Mouse (Mus musculus): ENCODE measurements around the gene Parva. TPM values are rescaled to one million over a fixed set of nuclear protein-coding genes. Genes with fewer than 3 reads are reported as not detected.

Gene Parva
- polyA plus RNA-seq, 1 experiment from 2014 or later = 105 TPM

DNA sequence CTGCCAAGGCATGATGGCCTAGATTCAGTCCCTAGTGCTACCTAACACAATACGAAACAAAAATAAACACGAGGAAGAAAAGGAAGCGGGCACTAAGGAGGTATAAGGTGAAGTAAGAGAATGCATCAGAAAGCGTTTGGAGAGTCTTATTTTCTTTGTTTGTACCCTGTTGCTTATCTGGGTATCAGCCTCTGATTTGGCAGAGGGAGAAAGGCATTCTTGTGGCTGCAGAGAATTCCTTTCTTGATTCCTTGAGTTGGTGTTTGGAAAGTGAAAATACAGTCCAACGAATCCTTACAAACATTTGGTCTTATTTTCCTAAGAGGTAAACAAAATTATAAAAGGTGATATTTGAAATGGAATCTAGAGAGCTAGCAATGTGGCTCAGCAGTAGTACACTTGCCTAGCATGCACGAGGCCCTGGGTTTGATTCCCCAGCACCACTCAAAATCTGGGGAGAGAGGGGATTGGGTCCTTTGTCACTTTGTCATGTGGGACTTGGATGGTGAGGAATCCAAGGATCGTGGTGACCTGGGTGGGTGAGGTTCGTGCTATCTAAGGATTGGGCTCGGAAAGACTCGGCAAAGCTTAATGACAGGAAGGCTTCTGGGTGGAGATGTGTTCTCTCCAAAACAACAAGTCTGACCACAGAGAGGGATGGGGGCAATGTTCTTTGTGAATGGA lies 44.9 kb downstream of the Parva start:
- no peak for DNase-seq
- TF ChIP-seq CTCF (IDR thresholded peaks at IDR 0.05; ENCODE audit: low read depth) = no peak
- no peaks in the 10 kb centered on the region; the same call in 1 of the 2 replicates for H3K36me3 ChIP-seq (ENCODE audit: insufficient read depth)
- no peaks in the 10 kb centered on the region for H3K9me3 ChIP-seq (ENCODE audit: low read depth, low read length)
- ATAC-seq (ENCODE audit: insufficient read depth) = no peak
- H3K4me2 ChIP-seq = no peak overlapping the region
- no peaks in the 10 kb centered on the region for H3K27me3 ChIP-seq (ENCODE audit: insufficient read depth, low read length)
- no peak overlapping the region for H3K9ac ChIP-seq
- WGBS = 43% methylated on average over 10 of the region's 10 CpGs
- H3K4me3 ChIP-seq (ENCODE audit: low read depth, low read length) = no peak overlapping the region
- 0 out of 2 replicates have a peak overlapping the region, but pooled peaks have one; percentile 4 for H3K27ac ChIP-seq (ENCODE audit: low read depth)
- H3K4me1 ChIP-seq (ENCODE audit: insufficient read depth) = peaks cover 35% of the 10 kb centered on the region

- H3K36me3 ChIP-seq (ENCODE audit: insufficient read depth) = no peaks in the 10 kb centered on the region; the same call in 1 of the 2 replicates
- no peak overlapping the region for H3K4me3 ChIP-seq (ENCODE audit: low read depth, low read length)
- H3K4me1 ChIP-seq (ENCODE audit: insufficient read depth) = peaks cover 31% of the 10 kb centered on the region
- no peaks in the 10 kb centered on the region for H3K9me3 ChIP-seq (ENCODE audit: low read depth, low read length)
- H3K27ac ChIP-seq (ENCODE audit: low read depth) = 0 out of 2 replicates have a peak overlapping the region, but pooled peaks have one; percentile 4
- ATAC-seq (ENCODE audit: insufficient read depth) = no peak
- WGBS = 50% methylated on average over 9 of the region's 9 CpGs
- no peak for DNase-seq
- TF ChIP-seq CTCF (IDR thresholded peaks at IDR 0.05; ENCODE audit: low read depth) = no peak
- no peak overlapping the region for H3K9ac ChIP-seq
- H3K4me2 ChIP-seq = no peak overlapping the region
- H3K27me3 ChIP-seq (ENCODE audit: insufficient read depth, low read length) = no peaks in the 10 kb centered on the region
These were observed 45.5 kb downstream of the Parva start for GRCm38 (mm10) chr7:112472708-112473281.

GRCm38 (mm10) chr7:112473649-112474435 lies 46.5 kb downstream of the Parva start:
- no peak overlapping the region for H3K4me2 ChIP-seq
- no peaks in the 10 kb centered on the region; the same call in 1 of the 2 replicates for H3K36me3 ChIP-seq (ENCODE audit: insufficient read depth)
- H3K4me1 ChIP-seq (ENCODE audit: insufficient read depth) = peaks cover 25% of the 10 kb centered on the region
- WGBS = 14% methylated on average over 14 of the region's 14 CpGs
- H3K27ac ChIP-seq (ENCODE audit: low read depth) = peak overlapping the region; percentile 26
- DNase-seq = peak; percentile 70
- ATAC-seq (ENCODE audit: insufficient read depth) = peak; percentile 51; the same call in 1 of the 2 replicates
- no peaks in the 10 kb centered on the region for H3K9me3 ChIP-seq (ENCODE audit: low read depth, low read length)
- no peaks in the 10 kb centered on the region for H3K27me3 ChIP-seq (ENCODE audit: insufficient read depth, low read length)
- TF ChIP-seq CTCF (IDR thresholded peaks at IDR 0.05; ENCODE audit: low read depth) = no peak
- no peak overlapping the region for H3K4me3 ChIP-seq (ENCODE audit: low read depth, low read length)
- H3K9ac ChIP-seq = no peak overlapping the region

- Histone ChIP-seq H3K9ac (no peak overlapping the region), H3K4me2 (no peak overlapping the region), H3K4me1 (ENCODE audit: insufficient read depth) (peaks cover 21% of the 10 kb centered on the region), H3K9me3 (ENCODE audit: low read depth, low read length) (no peaks in the 10 kb centered on the region), H3K36me3 (ENCODE audit: insufficient read depth) (no peaks in the 10 kb centered on the region), H3K4me3 (ENCODE audit: low read depth, low read length) (no peak overlapping the region), H3K27ac (ENCODE audit: low read depth) (peak overlapping the region; percentile 67), H3K27me3 (ENCODE audit: insufficient read depth, low read length) (no peaks in the 10 kb centered on the region)
- DNase-seq = peak; percentile 74
- peak; percentile 67; the same call in 1 of the 2 replicates for ATAC-seq (ENCODE audit: insufficient read depth)
- TF ChIP-seq CTCF (IDR thresholded peaks at IDR 0.05; ENCODE audit: low read depth) = no peak
- WGBS = 29% methylated on average over 6 of the region's 6 CpGs
These were observed 51.8 kb downstream of the Parva start for GRCm38 (mm10) chr7:112479116-112479515.

DNA sequence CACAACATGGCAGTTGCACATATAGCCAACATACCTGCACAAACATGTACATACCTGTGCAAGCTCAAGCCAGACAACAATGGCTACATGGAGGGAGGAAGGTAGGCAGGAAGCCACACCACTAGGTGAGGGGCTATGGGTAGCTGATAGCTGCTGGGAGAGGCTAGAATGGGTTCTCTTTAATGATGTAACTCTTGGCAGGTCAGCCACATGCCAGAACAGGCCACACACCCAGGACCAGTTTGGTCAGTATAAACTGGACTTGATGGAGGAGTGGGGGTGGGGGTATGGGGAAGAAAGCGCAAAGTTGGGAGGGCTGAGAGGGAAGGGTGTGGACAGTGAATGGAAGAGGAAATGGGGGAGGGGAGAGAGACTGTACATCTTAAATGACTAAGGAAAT lies 53.7 kb downstream of the Parva start:
- DNase-seq (no peak), ATAC-seq (ENCODE audit: insufficient read depth) (0 out of 2 replicates have a peak, but pooled peaks have one; percentile 11)
- Histone ChIP-seq H3K27ac (ENCODE audit: low read depth) (no peak overlapping the region), H3K4me3 (ENCODE audit: low read depth, low read length) (no peak overlapping the region), H3K9ac (no peak overlapping the region), H3K4me2 (no peak overlapping the region), H3K9me3 (ENCODE audit: low read depth, low read length) (no peaks in the 10 kb centered on the region), H3K27me3 (ENCODE audit: insufficient read depth, low read length) (no peaks in the 10 kb centered on the region), H3K4me1 (ENCODE audit: insufficient read depth) (peaks cover 19% of the 10 kb centered on the region), H3K36me3 (ENCODE audit: insufficient read depth) (no peaks in the 10 kb centered on the region)
- WGBS = 38% methylated on average over 1 of the region's 1 CpGs
- TF ChIP-seq CTCF (IDR thresholded peaks at IDR 0.05; ENCODE audit: low read depth) = no peak

- no peak overlapping the region for H3K4me3 ChIP-seq (ENCODE audit: low read depth, low read length)
- WGBS = 87% methylated on average over 7 of the region's 7 CpGs
- H3K27ac ChIP-seq (ENCODE audit: low read depth) = no peak overlapping the region
- H3K27me3 ChIP-seq (ENCODE audit: insufficient read depth, low read length) = no peaks in the 10 kb centered on the region
- H3K36me3 ChIP-seq (ENCODE audit: insufficient read depth) = no peaks in the 10 kb centered on the region
- no peak for DNase-seq
- no peak overlapping the region for H3K9ac ChIP-seq
- H3K4me1 ChIP-seq (ENCODE audit: insufficient read depth) = peaks cover 19% of the 10 kb centered on the region
- no peak for ATAC-seq (ENCODE audit: insufficient read depth)
- no peak overlapping the region for H3K4me2 ChIP-seq
- TF ChIP-seq CTCF (IDR thresholded peaks at IDR 0.05; ENCODE audit: low read depth) = no peak
- H3K9me3 ChIP-seq (ENCODE audit: low read depth, low read length) = no peaks in the 10 kb centered on the region
These were observed 55.3 kb downstream of the Parva start for GRCm38 (mm10) chr7:112482572-112482971.

DNA sequence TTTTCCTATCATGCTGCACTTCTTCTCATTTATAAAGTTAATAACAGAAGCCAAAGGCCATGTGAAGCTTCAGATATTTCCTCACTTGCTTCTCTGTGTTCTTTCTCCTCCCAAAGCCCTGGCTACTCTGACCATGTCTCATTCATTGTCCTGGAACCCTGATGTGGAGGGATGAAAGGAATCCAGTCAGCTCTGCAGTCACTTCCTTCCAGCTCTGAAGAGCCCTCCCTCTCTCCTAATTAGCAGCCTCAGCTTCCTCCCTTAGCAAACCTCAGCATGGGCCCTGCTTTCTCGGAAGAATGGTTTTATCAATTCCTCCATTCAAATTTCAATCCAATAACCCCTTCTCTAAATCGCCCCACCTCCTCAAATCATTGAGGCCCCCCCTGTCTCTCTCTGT lies 56.1 kb downstream of the Parva start:
- Histone ChIP-seq H3K9me3 (ENCODE audit: low read depth, low read length) (no peaks in the 10 kb centered on the region), H3K4me3 (ENCODE audit: low read depth, low read length) (no peak overlapping the region), H3K9ac (no peak overlapping the region), H3K4me1 (ENCODE audit: insufficient read depth) (peaks cover 19% of the 10 kb centered on the region), H3K27ac (ENCODE audit: low read depth) (peak overlapping the region; percentile 54; the same call in 1 of the 2 replicates), H3K27me3 (ENCODE audit: insufficient read depth, low read length) (no peaks in the 10 kb centered on the region), H3K36me3 (ENCODE audit: insufficient read depth) (no peaks in the 10 kb centered on the region), H3K4me2 (no peak overlapping the region)
- no peak for ATAC-seq (ENCODE audit: insufficient read depth)
- 26% methylated on average over 2 of the region's 2 CpGs for WGBS
- DNase-seq = no peak
- TF ChIP-seq CTCF (IDR thresholded peaks at IDR 0.05; ENCODE audit: low read depth) = no peak
